Mouse (Mus musculus): ENCODE data around the gene Clpp. TPM values are rescaled to one million over a fixed set of nuclear protein-coding genes. Genes with fewer than 3 reads are reported as not detected.

The Clpp gene
- polyA plus RNA-seq, 1 experiment = 47.7 TPM

DNA sequence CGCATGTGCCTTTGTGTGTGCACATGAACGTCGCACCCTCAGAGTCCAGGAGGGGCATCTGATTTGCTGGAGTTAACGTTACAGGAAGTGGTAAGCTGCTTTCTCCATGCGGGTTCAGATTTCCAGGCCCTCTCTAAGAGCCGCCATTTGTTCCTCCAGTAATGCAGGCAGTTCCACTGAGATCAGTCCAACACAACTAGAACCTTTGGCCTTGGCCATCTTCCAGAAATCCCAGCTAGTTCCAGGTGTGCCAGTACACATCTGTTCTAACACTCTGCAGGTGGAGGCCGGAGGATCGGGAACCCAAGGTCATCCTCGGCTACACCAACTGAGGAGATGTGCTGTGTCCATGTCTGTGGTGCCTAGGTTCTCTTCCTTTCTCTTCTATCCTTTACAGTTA, 5.2 kb upstream of the Clpp start:
- no peak overlapping the region for H3K4me3 ChIP-seq (ENCODE audit: low read depth, low read length)
- H3K4me1 ChIP-seq (ENCODE audit: control insufficient read depth, insufficient read depth, low read length) = no peaks in the 10 kb centered on the region
- no peaks in the 10 kb centered on the region for H3K9me3 ChIP-seq (replicated peaks; ENCODE audit: control insufficient read depth, insufficient read depth, low read length, poor library complexity, severe bottlenecking)
- TF ChIP-seq POLR2A (IDR thresholded peaks at IDR 0.05; ENCODE audit: insufficient read depth, low read length) = no peak
- TF ChIP-seq EP300 (IDR thresholded peaks at IDR 0.05; ENCODE audit: insufficient read depth, low read depth, low read length) = no peak
- no peak for TF ChIP-seq CTCF (IDR thresholded peaks at IDR 0.05; ENCODE audit: low read depth, low read length)
- H3K27me3 ChIP-seq (ENCODE audit: control insufficient read depth, insufficient read depth, low read length, poor library complexity, severe bottlenecking) = no peaks in the 10 kb centered on the region
- H3K9ac ChIP-seq (ENCODE audit: low read depth, poor library complexity, severe bottlenecking) = no peak overlapping the region
- H3K36me3 ChIP-seq (ENCODE audit: control insufficient read depth, insufficient read depth, low read length, poor library complexity, severe bottlenecking) = no peaks in the 10 kb centered on the region
- no peak overlapping the region for H3K27ac ChIP-seq (ENCODE audit: insufficient read depth, low read length)

DNA sequence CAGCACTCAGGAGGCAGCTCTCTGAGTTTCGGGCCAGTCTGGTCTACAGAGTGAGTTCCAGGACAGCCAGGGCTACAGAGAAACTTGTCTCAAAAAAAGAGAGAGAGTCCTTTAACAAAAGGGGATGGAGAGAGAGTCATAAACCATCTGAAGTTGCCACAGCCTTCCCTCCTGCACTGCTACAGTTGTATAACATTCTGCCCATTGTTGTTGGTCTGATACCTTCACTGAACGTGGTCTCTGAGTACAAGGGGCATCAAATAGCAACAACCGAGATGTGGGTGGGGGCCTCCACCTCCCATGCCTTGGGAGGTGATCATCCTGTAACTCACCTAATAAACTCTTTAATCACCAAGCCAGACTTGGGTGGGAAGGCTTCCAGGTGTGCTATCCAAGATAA, 4.4 kb upstream of the Clpp start:
- no peaks in the 10 kb centered on the region for H3K9me3 ChIP-seq (replicated peaks; ENCODE audit: control insufficient read depth, insufficient read depth, low read length, poor library complexity, severe bottlenecking)
- H3K4me3 ChIP-seq (ENCODE audit: low read depth, low read length) = no peak overlapping the region
- H3K9ac ChIP-seq (ENCODE audit: low read depth, poor library complexity, severe bottlenecking) = no peak overlapping the region
- no peaks in the 10 kb centered on the region for H3K4me1 ChIP-seq (ENCODE audit: control insufficient read depth, insufficient read depth, low read length)
- no peak overlapping the region for H3K27ac ChIP-seq (ENCODE audit: insufficient read depth, low read length)
- H3K36me3 ChIP-seq (ENCODE audit: control insufficient read depth, insufficient read depth, low read length, poor library complexity, severe bottlenecking) = no peaks in the 10 kb centered on the region
- TF ChIP-seq EP300 (IDR thresholded peaks at IDR 0.05; ENCODE audit: insufficient read depth, low read depth, low read length) (no peak), POLR2A (IDR thresholded peaks at IDR 0.05; ENCODE audit: insufficient read depth, low read length) (no peak), CTCF (IDR thresholded peaks at IDR 0.05; ENCODE audit: low read depth, low read length) (no peak)
- H3K27me3 ChIP-seq (ENCODE audit: control insufficient read depth, insufficient read depth, low read length, poor library complexity, severe bottlenecking) = no peaks in the 10 kb centered on the region

GRCm38 (mm10) chr17:56986105-56986805, 3.9 kb upstream of the Clpp start:
- Histone ChIP-seq H3K27me3 (ENCODE audit: control insufficient read depth, insufficient read depth, low read length, poor library complexity, severe bottlenecking) (no peaks in the 10 kb centered on the region), H3K4me3 (ENCODE audit: low read depth, low read length) (no peak overlapping the region), H3K4me1 (ENCODE audit: control insufficient read depth, insufficient read depth, low read length) (peaks cover 2% of the 10 kb centered on the region), H3K27ac (ENCODE audit: insufficient read depth, low read length) (no peak overlapping the region), H3K36me3 (ENCODE audit: control insufficient read depth, insufficient read depth, low read length, poor library complexity, severe bottlenecking) (no peaks in the 10 kb centered on the region), H3K9ac (ENCODE audit: low read depth, poor library complexity, severe bottlenecking) (no peak overlapping the region), H3K9me3 (replicated peaks; ENCODE audit: control insufficient read depth, insufficient read depth, low read length, poor library complexity, severe bottlenecking) (no peaks in the 10 kb centered on the region)
- TF ChIP-seq POLR2A (IDR thresholded peaks at IDR 0.05; ENCODE audit: insufficient read depth, low read length) (no peak), EP300 (IDR thresholded peaks at IDR 0.05; ENCODE audit: insufficient read depth, low read depth, low read length) (no peak), CTCF (IDR thresholded peaks at IDR 0.05; ENCODE audit: low read depth, low read length) (no peak)

GRCm38 (mm10) chr17:56988441-56988840, 1.7 kb upstream of the Clpp start:
- H3K9me3 ChIP-seq (replicated peaks; ENCODE audit: control insufficient read depth, insufficient read depth, low read length, poor library complexity, severe bottlenecking) = no peaks in the 10 kb centered on the region
- no peak overlapping the region for H3K27ac ChIP-seq (ENCODE audit: insufficient read depth, low read length)
- H3K4me1 ChIP-seq (ENCODE audit: control insufficient read depth, insufficient read depth, low read length) = peaks cover 3% of the 10 kb centered on the region
- H3K36me3 ChIP-seq (ENCODE audit: control insufficient read depth, insufficient read depth, low read length, poor library complexity, severe bottlenecking) = peaks cover 12% of the 10 kb centered on the region
- H3K9ac ChIP-seq (ENCODE audit: low read depth, poor library complexity, severe bottlenecking) = no peak overlapping the region
- TF ChIP-seq EP300 (IDR thresholded peaks at IDR 0.05; ENCODE audit: insufficient read depth, low read depth, low read length) = no peak
- peak; percentile 39 for TF ChIP-seq CTCF (IDR thresholded peaks at IDR 0.05; ENCODE audit: low read depth, low read length)
- TF ChIP-seq POLR2A (IDR thresholded peaks at IDR 0.05; ENCODE audit: insufficient read depth, low read length) = no peak
- H3K27me3 ChIP-seq (ENCODE audit: control insufficient read depth, insufficient read depth, low read length, poor library complexity, severe bottlenecking) = no peaks in the 10 kb centered on the region
- no peak overlapping the region for H3K4me3 ChIP-seq (ENCODE audit: low read depth, low read length)

- H3K9ac ChIP-seq (ENCODE audit: low read depth, poor library complexity, severe bottlenecking) = peak overlapping the region; percentile 60; the same call in 1 of the 2 replicates
- TF ChIP-seq CTCF (IDR thresholded peaks at IDR 0.05; ENCODE audit: low read depth, low read length) = no peak
- no peak for TF ChIP-seq POLR2A (IDR thresholded peaks at IDR 0.05; ENCODE audit: insufficient read depth, low read length)
- no peak for TF ChIP-seq EP300 (IDR thresholded peaks at IDR 0.05; ENCODE audit: insufficient read depth, low read depth, low read length)
- H3K4me3 ChIP-seq (ENCODE audit: low read depth, low read length) = no peak overlapping the region
- H3K27ac ChIP-seq (ENCODE audit: insufficient read depth, low read length) = no peak overlapping the region
- H3K4me1 ChIP-seq (ENCODE audit: control insufficient read depth, insufficient read depth, low read length) = peaks cover 3% of the 10 kb centered on the region
- peaks cover 17% of the 10 kb centered on the region for H3K36me3 ChIP-seq (ENCODE audit: control insufficient read depth, insufficient read depth, low read length, poor library complexity, severe bottlenecking)
- H3K27me3 ChIP-seq (ENCODE audit: control insufficient read depth, insufficient read depth, low read length, poor library complexity, severe bottlenecking) = no peaks in the 10 kb centered on the region
- H3K9me3 ChIP-seq (replicated peaks; ENCODE audit: control insufficient read depth, insufficient read depth, low read length, poor library complexity, severe bottlenecking) = no peaks in the 10 kb centered on the region
Measured at GRCm38 (mm10) chr17:56988921-56989430, 1.1 kb upstream of the Clpp start.

DNA sequence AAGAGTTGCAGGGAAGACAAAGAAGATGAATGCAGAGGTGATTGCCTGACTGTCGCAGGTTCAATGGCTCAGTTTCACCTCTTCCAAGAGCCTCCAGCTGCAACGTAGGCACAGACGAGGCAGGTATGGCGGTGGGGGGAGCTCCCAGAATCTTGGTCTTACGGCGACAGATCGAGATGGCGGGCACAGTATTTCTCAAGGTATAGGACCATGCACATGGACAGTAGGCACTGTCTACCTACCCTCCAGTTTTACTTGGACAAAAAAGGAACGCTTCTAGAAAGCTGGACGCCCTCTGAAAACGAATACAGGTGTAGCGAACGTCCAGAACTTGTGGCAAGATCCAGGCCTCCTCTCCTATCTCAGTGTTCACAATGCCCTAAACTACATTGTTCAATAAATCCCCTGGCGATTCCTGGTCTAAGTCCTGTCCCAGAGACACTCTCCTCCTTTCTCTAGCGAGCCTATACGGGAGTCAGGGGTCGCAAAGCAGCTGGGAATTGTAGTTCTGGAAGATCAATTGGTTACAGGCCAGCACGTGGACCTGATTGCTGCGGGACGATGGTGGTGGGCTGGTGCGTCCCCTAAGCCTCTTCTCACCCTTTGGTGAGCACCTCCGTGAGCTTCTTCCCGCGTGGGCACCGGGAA, 514 bp upstream of the Clpp start:
- TF ChIP-seq POLR2A (IDR thresholded peaks at IDR 0.05; ENCODE audit: insufficient read depth, low read length) = no peak
- no peak for TF ChIP-seq CTCF (IDR thresholded peaks at IDR 0.05; ENCODE audit: low read depth, low read length)
- TF ChIP-seq EP300 (IDR thresholded peaks at IDR 0.05; ENCODE audit: insufficient read depth, low read depth, low read length) = no peak
- Histone ChIP-seq H3K4me3 (ENCODE audit: low read depth, low read length) (peak overlapping the region; percentile 81), H3K4me1 (ENCODE audit: control insufficient read depth, insufficient read depth, low read length) (peaks cover 3% of the 10 kb centered on the region), H3K27ac (ENCODE audit: insufficient read depth, low read length) (peak overlapping the region; percentile 80), H3K36me3 (ENCODE audit: control insufficient read depth, insufficient read depth, low read length, poor library complexity, severe bottlenecking) (peaks cover 20% of the 10 kb centered on the region), H3K9me3 (replicated peaks; ENCODE audit: control insufficient read depth, insufficient read depth, low read length, poor library complexity, severe bottlenecking) (no peaks in the 10 kb centered on the region), H3K27me3 (ENCODE audit: control insufficient read depth, insufficient read depth, low read length, poor library complexity, severe bottlenecking) (no peaks in the 10 kb centered on the region), H3K9ac (ENCODE audit: low read depth, poor library complexity, severe bottlenecking) (peak overlapping the region; percentile 60)

All from ES-Bruce4 (cell line).